13 mouse cellular contexts compared by ENCODE assay signal in genomic region chr5:52431276-52431844, GRCm38 (mm10). TPM values are rescaled to one million over a fixed set of nuclear protein-coding genes. Genes with fewer than 3 reads are reported as not detected.
A peak's percentile ranks its signal among the peaks of the same experiment; 100 is the strongest.
DNase-seq lines count a peak whose midpoint lies in the region; ATAC-seq and TF ChIP-seq lines count a peak whose summit lies in the region.
"Had no signal": no experiment of that assay in that cellular context is flagged by ENCODE, and none has a peak within 500 bp of the region (broad histone marks: within the 10 kb centered on the region; RNA-seq: fewer than 3 reads in every experiment).

No protein-coding gene starts in this region.

- WGBS in lung, embryonic 14.5 days = 53% methylated on average over 8 of the region's 8 CpGs
- 46% methylated on average over 8 of the region's 8 CpGs for WGBS in intestine, embryonic 15.5 days
- 61% methylated on average over 8 of the region's 8 CpGs for WGBS in limb, embryonic 10.5 days

- H3K36me3 ChIP-seq in lung, embryonic 14.5 days (ENCODE audit: insufficient read depth) = no peaks in the 10 kb centered on the region
- no peaks in the 10 kb centered on the region for H3K36me3 ChIP-seq in intestine, embryonic 15.5 days
- no peaks in the 10 kb centered on the region for H3K36me3 ChIP-seq in limb, embryonic 10.5 days

- H3K4me3 ChIP-seq in lung, embryonic 14.5 days (ENCODE audit: low read depth, low read length) = no peak overlapping the region
- H3K4me3 ChIP-seq in intestine, embryonic 15.5 days (replicated peaks) = no peak overlapping the region
- H3K4me3 ChIP-seq in limb, embryonic 10.5 days = no peak overlapping the region
- H3K4me3 ChIP-seq: forebrain, embryonic 13.5 days; myocyte had no signal

- H3K9ac ChIP-seq in lung, embryonic 14.5 days = no peak overlapping the region
- no peak overlapping the region for H3K9ac ChIP-seq in intestine, embryonic 15.5 days
- H3K9ac ChIP-seq: forebrain, embryonic 13.5 days had no signal

- no peak for TF ChIP-seq CTCF in lung, embryonic 14.5 days (IDR thresholded peaks at IDR 0.05; ENCODE audit: low read depth)

- no peaks in the 10 kb centered on the region for H3K27me3 ChIP-seq in lung, embryonic 14.5 days (ENCODE audit: insufficient read depth, low read length)
- no peaks in the 10 kb centered on the region for H3K27me3 ChIP-seq in intestine, embryonic 15.5 days (replicated peaks)
- no peaks in the 10 kb centered on the region for H3K27me3 ChIP-seq in limb, embryonic 10.5 days (ENCODE audit: low read depth, poor library complexity, severe bottlenecking)
- H3K27me3 ChIP-seq: forebrain, embryonic 13.5 days had no signal

- peak; percentile 4 for DNase-seq in heart, adult 8-10 months (ENCODE audit: low spot score)
- no peak for DNase-seq in heart, postnatal 25 days (ENCODE audit: low spot score)
- DNase-seq in lung, embryonic 14.5 days = peak; percentile 14
- DNase-seq in lung, postnatal 10 days = no peak
- peak; percentile 31 for DNase-seq in limb, embryonic 10.5 days (ENCODE audit: low spot score)
- DNase-seq in layer of hippocampus, postnatal 36 days = no peak
- DNase-seq in thymus, postnatal 0 days (ENCODE audit: low spot score) = no peak
- DNase-seq: gastrocnemius, postnatal 25 days; right cerebral cortex, postnatal 4 days had no signal

- no peaks in the 10 kb centered on the region for H3K4me1 ChIP-seq in lung, embryonic 14.5 days (ENCODE audit: insufficient read depth)
- H3K4me1 ChIP-seq in intestine, embryonic 15.5 days (replicated peaks) = no peaks in the 10 kb centered on the region
- H3K4me1 ChIP-seq in limb, embryonic 10.5 days = peaks cover 29% of the 10 kb centered on the region

- ATAC-seq in lung, embryonic 14.5 days (ENCODE audit: insufficient read depth) = no peak
- peak; percentile 49 for ATAC-seq in intestine, embryonic 15.5 days
- ATAC-seq: forebrain, embryonic 13.5 days had no signal

- H3K9me3 ChIP-seq in lung, embryonic 14.5 days (ENCODE audit: low read depth, low read length) = no peaks in the 10 kb centered on the region
- no peaks in the 10 kb centered on the region for H3K9me3 ChIP-seq in intestine, embryonic 15.5 days
- no peaks in the 10 kb centered on the region for H3K9me3 ChIP-seq in limb, embryonic 10.5 days (replicated peaks)
- H3K9me3 ChIP-seq: forebrain, embryonic 13.5 days had no signal

- intact Hi-C loops in heart, postnatal 25 days (cut with DNase I) = no loop called here

- H3K27ac ChIP-seq in lung, embryonic 14.5 days (ENCODE audit: low read depth) = no peak overlapping the region
- H3K27ac ChIP-seq in intestine, embryonic 15.5 days = no peak overlapping the region
- H3K27ac ChIP-seq in limb, embryonic 10.5 days = no peak overlapping the region
- H3K27ac ChIP-seq: forebrain, embryonic 13.5 days; macrophage had no signal

- no peak overlapping the region for H3K4me2 ChIP-seq in lung, embryonic 14.5 days
- no peak overlapping the region for H3K4me2 ChIP-seq in intestine, embryonic 15.5 days (replicated peaks)
- H3K4me2 ChIP-seq: forebrain, embryonic 13.5 days had no signal

RNA-seq across cellular contexts. Expression of gene Ccdc149, which starts 40.0 kb away (rescaled TPM):
- total RNA-seq in heart, adult 8-10 months (2022) = 1 to 10 TPM; 6.4 to 9.6 (median 8.7) TPM
- 1 to 10 TPM; 6.8 to 7.1 TPM for total RNA-seq in heart, postnatal 25 days (2021)
- 2.8 and 2.9 TPM in 2 replicates for polyA plus RNA-seq in lung, embryonic 14.5 days (2014; fragmentation: Nextera tagmentation; extraction: Ambion mirVana)
- 3.8 and 4.3 TPM in 2 replicates for polyA plus RNA-seq in intestine, embryonic 15.5 days (2015; fragmentation: Nextera tagmentation; extraction: Ambion mirVana)
- polyA plus RNA-seq in limb, embryonic 10.5 days (2016; fragmentation: Nextera tagmentation; extraction: Ambion mirVana) = 0.23 and 0.64 TPM in 2 replicates
- total RNA-seq in layer of hippocampus, postnatal 36 days (2021) = 10 to 100 TPM; 61.5 to 66.2 TPM
- 0.26 and 0.42 TPM in 2 replicates for polyA plus RNA-seq in thymus, postnatal 0 days (2015; fragmentation: Nextera tagmentation; extraction: Ambion mirVana)
- polyA plus RNA-seq: macrophage, myocyte had no signal

Comparison
In these comparisons a context has a peak if more than half of its experiments do, and no peak if none do; other contexts are left out.
1. DNase-seq: peak in heart, adult 8-10 months (single experiment), lung, embryonic 14.5 days (single experiment) and limb, embryonic 10.5 days (single experiment); none in heart, postnatal 25 days (single experiment), lung, postnatal 10 days (single experiment), layer of hippocampus, postnatal 36 days (0 of 2) and thymus, postnatal 0 days (single experiment).